Mouse (Mus musculus) heart, embryonic 15.5 days (tissue): Measurements from ENCODE around the gene Dnajc8. TPM values are rescaled to one million over a fixed set of nuclear protein-coding genes. Genes with fewer than 3 reads are reported as not detected.

Experiments used
- ATAC-seq: fragments of 200-750 bp; cut with Nextera tagmentation; replicated peaks from 2 replicates; pipeline ENCODE4 v1.8.0; 2017; ENCODE audit warnings: low read depth, moderate TSS enrichment; ENCODE audit not compliant: insufficient number of reproducible peaks, insufficient read depth, low FRiP score
- H3K27ac ChIP-seq: fragments of 300-500 bp; sonication (generic); 2 replicates; pipeline ENCODE4 v1.5.1; 2015; ENCODE audit warnings: mild to moderate bottlenecking, inconsistent platforms
- H3K27me3 ChIP-seq: fragments of 300-500 bp; sonication (generic); 2 replicates; pipeline ENCODE4 v1.6.1; 2015; ENCODE audit warnings: inconsistent platforms
- H3K36me3 ChIP-seq: fragments of 300-500 bp; sonication (generic); 2 replicates; pipeline ENCODE4 v1.6.1; 2015; ENCODE audit warnings: mild to moderate bottlenecking, inconsistent platforms
- H3K4me1 ChIP-seq: fragments of 300-500 bp; sonication (generic); replicated peaks from 2 replicates; pipeline ENCODE4 v1.6.1; 2015; ENCODE audit warnings: inconsistent platforms
- H3K4me2 ChIP-seq: fragments of 300-500 bp; sonication (generic); 2 replicates; pipeline ENCODE4 v1.6.1; 2015; ENCODE audit warnings: inconsistent platforms, mild to moderate bottlenecking, moderate library complexity
- H3K4me3 ChIP-seq: fragments of 300-500 bp; sonication (generic); 2 replicates; pipeline ENCODE4 v1.5.1; 2015; ENCODE audit warnings: mild to moderate bottlenecking, inconsistent platforms
- H3K9ac ChIP-seq: fragments of 300-500 bp; sonication (generic); 2 replicates; pipeline ENCODE4 v1.6.1; 2015; ENCODE audit warnings: mild to moderate bottlenecking, inconsistent platforms
- H3K9me3 ChIP-seq: fragments of 300-500 bp; sonication (generic); replicated peaks from 2 replicates; pipeline ENCODE4 v1.6.1; 2016; ENCODE audit warnings: inconsistent platforms
- WGBS: fragments of 180-500 bp; shearing (Covaris S2); methylation state at CpG from one replicate; pipeline ENCODE4 v1.1.7; 2015; ENCODE audit warnings: mixed read lengths; 5-methylcytosine and 5-hydroxymethylcytosine counted together
- polyA plus RNA-seq: library from polyadenylated mRNA; unstranded; fragments of >200 nt; fragmentation: Nextera tagmentation; extraction: Ambion mirVana; gene quantifications from 2 replicates; pipeline ENCODE4 v1.2.1, GENCODE M21; 2015

Dnajc8 gene
- polyA plus RNA-seq, 1 experiment from 2014 or later, result 106 TPM

- no peak overlapping the region for H3K9ac ChIP-seq
- peaks cover 18% of the 10 kb centered on the region for H3K4me1 ChIP-seq
- WGBS, result 53% methylated on average over 6 of the region's 6 CpGs
- no peaks in the 10 kb centered on the region for H3K27me3 ChIP-seq
- no peaks in the 10 kb centered on the region for H3K36me3 ChIP-seq
- no peaks in the 10 kb centered on the region for H3K9me3 ChIP-seq
- no peak overlapping the region for H3K4me3 ChIP-seq
- no peak overlapping the region for H3K27ac ChIP-seq
- no peak overlapping the region for H3K4me2 ChIP-seq
- ATAC-seq, result no peak
Measured at GRCm38 (mm10) chr4:132505034-132505738, 30.2 kb upstream of the Dnajc8 start.

- no peak overlapping the region for H3K9ac ChIP-seq
- H3K27ac ChIP-seq, result no peak overlapping the region
- WGBS, result 63% methylated on average over 10 of the region's 10 CpGs
- H3K4me2 ChIP-seq, result no peak overlapping the region
- peaks cover 22% of the 10 kb centered on the region for H3K4me1 ChIP-seq
- H3K27me3 ChIP-seq, result no peaks in the 10 kb centered on the region
- H3K36me3 ChIP-seq, result no peaks in the 10 kb centered on the region
- H3K9me3 ChIP-seq, result no peaks in the 10 kb centered on the region
- no peak for ATAC-seq
- no peak overlapping the region for H3K4me3 ChIP-seq
Measured at GRCm38 (mm10) chr4:132505800-132506199, 29.6 kb upstream of the Dnajc8 start.

GRCm38 (mm10) chr4:132506250-132506649, 29.1 kb upstream of the Dnajc8 start:
- Histone ChIP-seq H3K27ac (no peak overlapping the region), H3K4me2 (no peak overlapping the region), H3K36me3 (no peaks in the 10 kb centered on the region), H3K27me3 (no peaks in the 10 kb centered on the region), H3K9me3 (no peaks in the 10 kb centered on the region), H3K9ac (no peak overlapping the region), H3K4me3 (no peak overlapping the region), H3K4me1 (peaks cover 24% of the 10 kb centered on the region)
- 78% methylated on average over 6 of the region's 6 CpGs for WGBS
- no peak for ATAC-seq

GRCm38 (mm10) chr4:132507210-132507609, 28.1 kb upstream of the Dnajc8 start:
- H3K36me3 ChIP-seq, result no peaks in the 10 kb centered on the region
- H3K27me3 ChIP-seq, result no peaks in the 10 kb centered on the region
- 46% methylated on average over 2 of the region's 2 CpGs for WGBS
- no peak for ATAC-seq
- H3K9ac ChIP-seq, result 0 out of 2 replicates have a peak overlapping the region, but pooled peaks have one; percentile 14
- H3K4me1 ChIP-seq, result peaks cover 24% of the 10 kb centered on the region
- H3K27ac ChIP-seq, result no peak overlapping the region
- H3K4me3 ChIP-seq, result no peak overlapping the region
- H3K9me3 ChIP-seq, result no peaks in the 10 kb centered on the region
- peak overlapping the region; percentile 21 for H3K4me2 ChIP-seq

GRCm38 (mm10) chr4:132509621-132510296, 25.6 kb upstream of the Dnajc8 start:
- peak overlapping the region; percentile 89 for H3K4me2 ChIP-seq
- peak overlapping the region; percentile 81 for H3K27ac ChIP-seq
- H3K4me1 ChIP-seq, result peaks cover 36% of the 10 kb centered on the region
- H3K27me3 ChIP-seq, result no peaks in the 10 kb centered on the region
- H3K9me3 ChIP-seq, result no peaks in the 10 kb centered on the region
- peak; percentile 68 for ATAC-seq
- WGBS, result under 1% methylated on average over 51 of the region's 52 CpGs
- peak overlapping the region; percentile 77 for H3K9ac ChIP-seq
- no peaks in the 10 kb centered on the region for H3K36me3 ChIP-seq
- H3K4me3 ChIP-seq, result peak overlapping the region; percentile 75

- peak; percentile 93 for ATAC-seq
- Histone ChIP-seq H3K9ac (peak within 1 kb of the TSS; percentile 77), H3K27me3 (no peaks in the 10 kb centered on the region), H3K4me1 (peaks cover 31% of the 10 kb centered on the region), H3K27ac (peak within 1 kb of the TSS; percentile 81), H3K4me2 (peak within 1 kb of the TSS; percentile 89), H3K9me3 (no peaks in the 10 kb centered on the region), H3K4me3 (peak within 1 kb of the TSS; percentile 75), H3K36me3 (no peaks in the 10 kb centered on the region)
- under 1% methylated on average over 32 of the region's 32 CpGs for WGBS
Measured at GRCm38 (mm10) chr4:132510352-132510798, 25.0 kb upstream of the Dnajc8 start, which contains the start of gene Sesn2. TSS of gene Sesn2 (minus strand) at chr4:132510501.

GRCm38 (mm10) chr4:132512080-132512479, 23.3 kb upstream of the Dnajc8 start:
- no peaks in the 10 kb centered on the region for H3K36me3 ChIP-seq
- H3K4me1 ChIP-seq, result peaks cover 35% of the 10 kb centered on the region
- H3K9me3 ChIP-seq, result no peaks in the 10 kb centered on the region
- no peaks in the 10 kb centered on the region for H3K27me3 ChIP-seq
- 68% methylated on average over 3 of the region's 3 CpGs for WGBS
- no peak overlapping the region for H3K9ac ChIP-seq
- ATAC-seq, result no peak
- H3K4me2 ChIP-seq, result no peak overlapping the region
- H3K4me3 ChIP-seq, result no peak overlapping the region
- no peak overlapping the region for H3K27ac ChIP-seq

- Histone ChIP-seq H3K4me2 (peak overlapping the region; percentile 86; the same call in 1 of the 2 replicates), H3K36me3 (no peaks in the 10 kb centered on the region), H3K4me3 (no peak overlapping the region), H3K27me3 (no peaks in the 10 kb centered on the region), H3K9me3 (no peaks in the 10 kb centered on the region), H3K9ac (no peak overlapping the region; the same call in 1 of the 2 replicates), H3K27ac (no peak overlapping the region), H3K4me1 (peaks cover 29% of the 10 kb centered on the region)
- no peak for ATAC-seq
- WGBS, result 35% methylated on average over 14 of the region's 14 CpGs
Measured at GRCm38 (mm10) chr4:132513395-132514273, 21.7 kb upstream of the Dnajc8 start.

- peak overlapping the region; percentile 47 for H3K9ac ChIP-seq
- H3K9me3 ChIP-seq, result no peaks in the 10 kb centered on the region
- WGBS, result 2% methylated on average over 21 of the region's 21 CpGs
- ATAC-seq, result 0 out of 2 replicates have a peak, but pooled peaks have one; percentile 9
- H3K27me3 ChIP-seq, result no peaks in the 10 kb centered on the region
- H3K27ac ChIP-seq, result peak overlapping the region; percentile 84
- H3K36me3 ChIP-seq, result no peaks in the 10 kb centered on the region
- peaks cover 24% of the 10 kb centered on the region for H3K4me1 ChIP-seq
- H3K4me2 ChIP-seq, result peak overlapping the region; percentile 86
- H3K4me3 ChIP-seq, result peak overlapping the region; percentile 52
Measured at GRCm38 (mm10) chr4:132514555-132515135, 20.7 kb upstream of the Dnajc8 start.

- Histone ChIP-seq H3K4me3 (peak overlapping the region; percentile 52), H3K4me1 (peaks cover 23% of the 10 kb centered on the region), H3K9me3 (no peaks in the 10 kb centered on the region), H3K9ac (peak overlapping the region; percentile 47), H3K36me3 (no peaks in the 10 kb centered on the region), H3K4me2 (peak overlapping the region; percentile 86), H3K27me3 (no peaks in the 10 kb centered on the region), H3K27ac (peak overlapping the region; percentile 84)
- 17% methylated on average over 22 of the region's 22 CpGs for WGBS
- peak; percentile 92 for ATAC-seq
Measured at GRCm38 (mm10) chr4:132515369-132516155, 19.8 kb upstream of the Dnajc8 start.
